Mouse (Mus musculus): ENCODE data around the gene Gm9970. TPM values are rescaled to one million over a fixed set of nuclear protein-coding genes. Genes with fewer than 3 reads are reported as not detected.

Gm9970 gene
- total RNA-seq, 2 experiments from 2014 or later, result not detected

DNA sequence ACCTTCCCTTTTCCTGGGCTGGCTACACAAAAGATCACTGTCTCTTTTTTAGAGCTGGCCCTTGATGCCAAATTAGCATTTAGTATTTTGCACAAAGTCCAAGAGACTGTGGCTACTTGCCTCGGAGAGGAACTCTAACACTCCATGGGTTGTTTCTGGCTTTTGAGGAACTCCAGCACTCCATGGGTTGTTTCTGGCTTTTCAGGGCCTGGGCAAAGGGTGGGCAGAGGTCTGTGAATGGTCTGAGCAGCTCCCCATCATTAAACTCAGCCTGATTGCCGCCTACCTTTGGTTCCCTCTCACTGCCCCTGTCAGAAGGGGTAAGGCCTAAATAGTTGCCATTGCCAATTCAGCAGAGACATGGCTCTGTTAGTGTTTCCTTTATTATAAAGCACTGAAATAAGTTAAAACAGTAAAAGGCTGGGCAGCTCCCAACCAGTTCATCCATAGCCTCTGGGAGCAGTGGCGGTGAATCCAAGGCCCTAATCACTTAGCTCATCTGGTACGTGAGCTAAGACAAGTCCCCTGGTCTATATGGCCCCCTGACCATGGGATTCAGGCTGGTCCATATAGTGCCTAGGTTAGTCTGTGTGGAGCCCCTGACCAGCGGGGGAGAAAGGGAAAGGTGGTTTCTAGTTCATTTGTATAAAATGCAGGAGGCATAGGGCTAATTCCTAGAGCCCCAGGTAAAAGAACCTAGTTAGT, 42.3 kb downstream of the Gm9970 start:
- no peak for ATAC-seq (replicated peaks; ENCODE audit: low FRiP score, poor library complexity, severe bottlenecking)

DNA sequence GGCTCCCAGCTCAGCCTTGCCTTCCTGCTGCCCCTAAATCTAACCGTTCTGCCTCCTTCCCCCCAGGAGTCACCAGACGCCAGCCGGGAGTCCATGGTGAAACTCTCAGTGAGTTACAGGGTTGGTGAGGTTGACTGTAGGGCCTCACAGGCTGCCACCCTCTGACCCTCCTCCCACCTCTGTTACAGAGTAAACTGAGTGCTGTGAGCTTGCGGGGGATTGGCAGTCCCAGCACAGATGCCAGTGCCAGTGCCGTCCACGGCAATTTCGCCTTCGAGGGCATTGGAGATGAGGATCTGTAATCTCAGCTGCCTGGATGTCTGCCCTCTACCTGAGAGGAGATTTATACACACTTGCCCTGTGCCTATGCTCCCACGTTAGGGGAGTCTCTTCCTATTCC, 42.9 kb downstream of the Gm9970 start:
- ATAC-seq (replicated peaks; ENCODE audit: low FRiP score, poor library complexity, severe bottlenecking), result no peak

DNA sequence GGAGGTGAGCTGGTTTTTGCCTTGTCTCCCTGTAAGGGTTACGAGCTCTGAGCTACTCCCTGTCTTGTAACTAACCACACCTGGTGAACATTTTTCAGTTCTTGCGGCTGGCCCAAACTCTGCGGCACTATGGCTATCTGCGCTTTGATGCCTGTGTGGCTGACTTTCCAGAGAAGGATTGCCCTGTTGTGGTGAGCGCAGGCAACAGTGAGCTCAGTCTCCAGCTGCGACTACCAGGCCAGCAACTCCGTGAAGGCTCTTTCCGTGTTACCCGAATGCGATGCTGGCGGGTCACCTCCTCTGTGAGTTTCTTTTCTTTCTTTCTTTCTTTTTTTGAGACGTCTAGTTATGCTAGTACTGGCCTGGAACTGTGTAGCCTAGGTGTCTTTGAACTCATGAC, 44.0 kb downstream of the Gm9970 start:
- ATAC-seq (replicated peaks; ENCODE audit: low FRiP score, poor library complexity, severe bottlenecking), result no peak

DNA sequence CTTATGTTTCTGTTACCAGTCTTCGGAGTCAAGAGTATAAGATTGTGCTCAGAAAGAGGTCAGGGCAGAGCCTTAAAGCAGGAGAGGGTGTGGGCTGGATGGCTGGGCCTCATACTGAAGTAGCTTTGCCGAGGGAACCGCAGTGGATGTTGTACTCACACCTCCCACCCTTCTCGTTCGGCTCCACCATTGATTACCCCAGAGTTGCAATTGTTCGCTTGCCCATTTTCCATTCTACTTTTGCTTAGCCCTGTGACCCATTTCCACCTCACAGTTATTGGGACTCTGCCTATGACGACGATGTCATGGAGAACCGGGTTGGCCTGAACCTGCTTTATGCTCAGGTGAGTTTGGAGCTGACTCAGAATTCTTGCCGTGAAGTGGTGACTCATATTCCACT, 44.8 kb downstream of the Gm9970 start:
- ATAC-seq (replicated peaks; ENCODE audit: low FRiP score, poor library complexity, severe bottlenecking), result no peak

DNA sequence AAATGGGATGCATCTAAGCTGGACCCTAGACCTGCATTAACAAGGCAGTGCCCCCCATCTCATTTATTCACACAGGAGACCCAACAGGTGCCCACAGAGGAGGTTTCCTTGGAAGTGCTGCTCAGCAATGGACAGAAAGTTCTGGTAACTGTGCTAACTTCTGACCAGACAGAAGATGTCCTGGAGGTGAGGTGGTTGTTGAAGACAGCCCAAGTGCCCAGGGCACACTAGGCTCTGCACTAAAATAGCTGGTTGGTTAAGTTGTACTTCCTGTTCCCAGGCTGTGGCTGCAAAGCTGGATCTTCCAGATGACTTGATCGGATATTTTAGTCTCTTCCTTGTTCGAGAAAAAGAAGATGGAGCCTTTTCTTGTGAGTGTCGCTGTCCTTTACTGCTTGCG, 45.4 kb downstream of the Gm9970 start:
- ATAC-seq (replicated peaks; ENCODE audit: low FRiP score, poor library complexity, severe bottlenecking), result no peak

DNA sequence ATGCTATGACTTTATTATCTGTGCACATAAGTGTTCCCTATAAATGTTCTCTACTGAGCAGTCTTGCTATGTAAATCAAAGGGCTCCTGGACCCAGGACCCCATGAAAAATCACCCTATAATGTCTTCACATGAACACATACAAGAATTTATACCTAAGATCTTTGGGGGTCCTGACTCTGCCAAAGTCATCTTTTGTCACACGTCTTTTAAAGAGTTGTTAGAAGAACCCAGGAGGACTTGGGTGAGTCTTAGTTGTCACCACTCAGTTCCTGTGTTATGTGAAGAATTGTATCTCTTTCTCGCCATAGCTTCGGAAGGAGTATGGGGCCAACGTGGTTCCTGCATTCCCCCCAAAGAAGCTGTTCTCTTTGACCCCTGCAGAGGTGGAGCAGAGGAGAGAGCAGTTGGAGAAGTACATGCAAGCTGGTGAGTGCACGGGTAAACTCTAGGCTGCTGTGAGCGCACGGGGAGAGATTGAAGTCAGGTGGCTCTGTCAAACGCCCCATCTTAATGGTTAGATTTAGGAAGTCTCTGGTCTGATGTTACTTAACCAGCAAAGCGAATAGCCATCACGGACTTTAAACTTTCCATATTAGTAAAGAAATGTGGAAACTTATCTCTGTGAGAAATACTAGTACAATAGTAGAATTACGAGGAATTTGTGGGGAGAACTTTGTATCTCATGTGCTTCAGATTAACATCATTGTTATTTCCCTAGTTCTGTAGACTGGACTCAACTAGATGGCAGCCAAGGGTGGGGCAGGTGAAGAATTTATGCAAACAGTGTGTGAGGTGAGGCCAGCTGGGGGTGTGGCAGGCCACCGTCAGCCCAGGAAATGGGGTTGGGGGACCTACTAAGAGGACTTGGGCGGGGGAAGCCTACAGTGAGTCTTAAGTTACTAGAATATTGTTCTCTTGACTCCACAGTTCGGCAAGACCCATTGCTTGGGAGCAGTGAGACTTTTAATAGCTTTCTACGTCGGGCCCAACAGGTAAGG, 46.2 kb downstream of the Gm9970 start:
- ATAC-seq (replicated peaks; ENCODE audit: low FRiP score, poor library complexity, severe bottlenecking), result no peak

DNA sequence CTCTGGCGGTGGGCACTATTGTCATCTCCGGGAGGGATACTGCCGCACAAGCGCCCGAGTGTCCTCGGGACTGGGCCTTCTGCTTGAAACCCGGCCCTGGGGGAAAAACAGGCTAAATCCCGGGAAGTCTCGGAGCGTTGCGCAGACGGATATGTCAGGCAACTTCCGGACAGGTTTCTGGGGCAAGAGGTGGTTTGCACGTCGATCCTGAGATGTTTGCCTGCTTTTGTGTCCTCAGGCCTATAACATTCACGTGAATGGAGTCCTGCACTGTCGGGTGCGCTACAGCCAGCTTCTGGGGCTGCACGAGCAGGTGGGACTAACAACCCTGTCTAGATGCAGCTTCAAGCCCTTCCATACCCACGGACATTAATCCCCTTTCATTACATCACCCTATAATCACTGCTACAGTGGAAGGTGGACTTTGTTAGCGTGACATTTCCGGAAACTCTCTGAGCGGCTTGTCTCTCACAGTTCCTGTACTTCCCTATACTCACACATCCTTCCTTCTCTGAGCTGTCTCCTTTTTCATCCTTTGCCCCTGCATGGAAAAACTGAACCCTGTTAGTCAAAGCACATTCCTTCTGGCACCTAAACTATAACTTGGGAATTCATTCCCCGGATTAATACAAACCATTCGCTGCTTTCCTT, 47.3 kb downstream of the Gm9970 start:
- peak; percentile 11; the same call in 1 of the 2 replicates for ATAC-seq (replicated peaks; ENCODE audit: low FRiP score, poor library complexity, severe bottlenecking)

DNA sequence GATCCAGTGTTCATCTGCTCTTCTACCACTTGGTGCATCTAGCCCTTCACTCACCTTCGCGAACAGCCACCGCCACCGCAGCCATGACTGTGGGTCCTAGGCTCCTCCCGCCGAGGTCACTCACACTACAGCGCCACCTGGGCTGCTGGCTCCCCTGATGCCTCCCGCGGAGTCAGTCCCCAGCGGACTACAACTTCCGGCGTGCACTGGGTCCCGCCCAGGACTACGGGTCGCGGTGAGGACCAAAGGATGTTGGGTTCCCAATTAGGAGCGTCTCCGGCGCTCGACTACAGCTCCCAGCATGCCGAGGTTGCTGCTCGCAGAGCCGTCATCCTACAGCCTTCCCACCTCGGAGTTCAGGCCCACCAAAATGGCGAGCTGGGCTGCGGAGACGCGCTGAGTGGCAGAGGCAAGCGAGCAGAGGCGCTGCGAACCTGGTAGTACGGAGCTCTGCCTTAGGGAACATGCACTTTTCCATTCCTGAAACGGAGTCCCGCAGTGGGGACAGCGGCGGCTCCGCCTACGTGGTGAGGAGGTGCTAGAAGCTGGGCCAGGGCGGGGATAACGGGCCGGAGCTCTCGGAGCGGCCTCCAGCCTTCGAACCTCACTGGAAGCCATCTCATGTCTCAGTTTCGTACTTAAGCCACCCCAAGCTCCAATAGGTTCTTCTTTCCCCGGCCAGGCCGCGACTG, 47.9 kb downstream of the Gm9970 start, which contains the start of the genes Snx17 and Eif2b4:
Gene Snx17 (plus strand): TSS at position 289 of the 692 bp plus-strand sequence.
Gene Eif2b4 (minus strand): TSS at position 492 of the 692 bp plus-strand sequence.
- ATAC-seq (replicated peaks; ENCODE audit: low FRiP score, poor library complexity, severe bottlenecking), result peak; percentile 88

DNA sequence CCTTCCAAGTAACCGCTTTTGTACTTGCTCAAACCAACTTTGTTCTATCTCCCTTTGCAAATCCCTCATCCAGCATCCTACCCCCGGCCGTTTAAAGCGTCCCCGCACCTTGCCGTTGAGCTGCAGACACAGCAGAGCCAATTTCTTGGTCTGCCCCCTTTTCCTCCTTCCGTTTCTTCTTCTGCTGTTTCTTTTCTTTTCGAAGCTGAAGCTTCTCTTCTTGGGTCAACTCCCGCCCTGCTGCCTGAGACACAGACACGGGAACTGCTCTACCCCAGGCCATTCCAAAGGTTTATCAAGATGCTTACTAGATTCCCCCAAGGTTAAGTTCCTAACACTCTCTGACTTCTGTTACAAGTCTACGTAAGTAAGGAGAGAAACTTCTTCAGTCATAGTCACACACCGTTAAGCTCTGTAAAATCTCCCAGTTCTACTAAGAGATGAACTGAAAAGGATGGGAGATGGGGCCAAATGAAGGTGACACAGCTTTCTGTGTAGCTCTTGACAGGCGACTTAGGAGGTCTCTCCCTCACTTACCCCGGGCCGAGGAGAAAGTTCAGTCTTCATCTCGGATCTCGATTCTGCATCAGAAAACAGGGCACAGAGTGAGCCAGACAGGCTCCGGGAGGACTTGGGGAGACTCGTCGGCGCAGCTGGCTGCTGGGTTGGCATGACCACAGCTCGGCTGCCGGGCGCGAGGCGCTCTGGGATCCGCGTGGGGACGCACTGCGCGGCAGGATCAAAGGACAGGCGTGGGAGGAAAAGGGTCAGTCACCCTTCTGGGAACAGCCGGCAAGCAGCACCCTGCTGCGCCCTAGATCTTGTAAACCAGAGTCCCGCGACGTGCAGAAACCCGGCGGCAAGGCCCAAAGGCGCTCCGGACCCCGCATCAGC, 48.7 kb downstream of the Gm9970 start:
- peak; percentile 60 for ATAC-seq (replicated peaks; ENCODE audit: low FRiP score, poor library complexity, severe bottlenecking)

Other genes with a start within 250 kb of the Gm9970 start
- gene Atraid, start 192.9 kb downstream of the Gm9970 start, total RNA-seq (2015; ENCODE audit: low replicate concordance), result 38.6 and 49.9 TPM in 2 replicates
- gene Atraid, start 192.9 kb downstream of the Gm9970 start, total RNA-seq (2017; ENCODE audit: low replicate concordance), result 15.1 and 16.0 TPM in 2 replicates
- gene Slc5a6, start 192.3 kb downstream of the Gm9970 start, total RNA-seq (2015; ENCODE audit: low replicate concordance), result not detected in 2 replicates
- gene Slc5a6, start 192.3 kb downstream of the Gm9970 start, total RNA-seq (2017; ENCODE audit: low replicate concordance), result not detected in 2 replicates
- gene Cad, start 186.5 kb downstream of the Gm9970 start, total RNA-seq (2015; ENCODE audit: low replicate concordance), result 19.3 and 24.9 TPM in 2 replicates
- gene Cad, start 186.5 kb downstream of the Gm9970 start, total RNA-seq (2017; ENCODE audit: low replicate concordance), result 3.5 and 11.3 TPM in 2 replicates
- gene Dnajc5g, start 134.9 kb downstream of the Gm9970 start, total RNA-seq (2015; ENCODE audit: low replicate concordance), result not detected in 2 replicates
- not detected in 2 replicates for gene Dnajc5g, start 134.9 kb downstream of the Gm9970 start, total RNA-seq (2017; ENCODE audit: low replicate concordance)
- gene Slc30a3, start 133.0 kb downstream of the Gm9970 start, total RNA-seq (2015; ENCODE audit: low replicate concordance), result not detected in 2 replicates
- gene Slc30a3, start 133.0 kb downstream of the Gm9970 start, total RNA-seq (2017; ENCODE audit: low replicate concordance), result not detected in 2 replicates
- not detected in 2 replicates for gene Trim54, start 124.5 kb downstream of the Gm9970 start, total RNA-seq (2015; ENCODE audit: low replicate concordance)
- not detected in 2 replicates for gene Trim54, start 124.5 kb downstream of the Gm9970 start, total RNA-seq (2017; ENCODE audit: low replicate concordance)
- gene Ucn, start 102.4 kb downstream of the Gm9970 start, total RNA-seq (2015; ENCODE audit: low replicate concordance), result not detected in 2 replicates
- gene Ucn, start 102.4 kb downstream of the Gm9970 start, total RNA-seq (2017; ENCODE audit: low replicate concordance), result not detected in 2 replicates
- gene Mpv17, start 87.0 kb downstream of the Gm9970 start, total RNA-seq (2015; ENCODE audit: low replicate concordance), result 1.3 and 11.5 TPM in 2 replicates
- 0.23 and 4.7 TPM in 2 replicates for gene Mpv17, start 87.0 kb downstream of the Gm9970 start, total RNA-seq (2017; ENCODE audit: low replicate concordance)
- 4.6 TPM in 1 of 2 replicates, not detected in the other for gene Gm29609, start 61.3 kb downstream of the Gm9970 start, total RNA-seq (2015; ENCODE audit: low replicate concordance)
- not detected in 2 replicates for gene Gm29609, start 61.3 kb downstream of the Gm9970 start, total RNA-seq (2017; ENCODE audit: low replicate concordance)
- gene Gtf3c2, start 61.1 kb downstream of the Gm9970 start, total RNA-seq (2015; ENCODE audit: low replicate concordance), result 45.4 and 54.5 TPM in 2 replicates
- 29.9 and 130 TPM in 2 replicates for gene Gtf3c2, start 61.1 kb downstream of the Gm9970 start, total RNA-seq (2017; ENCODE audit: low replicate concordance)
- gene Snx17, start 48.0 kb downstream of the Gm9970 start, total RNA-seq (2015; ENCODE audit: low replicate concordance), result 22.6 and 31.7 TPM in 2 replicates
- gene Snx17, start 48.0 kb downstream of the Gm9970 start, total RNA-seq (2017; ENCODE audit: low replicate concordance), result 16.3 and 39.3 TPM in 2 replicates
- 36.5 and 60.5 TPM in 2 replicates for gene Eif2b4, start 47.8 kb downstream of the Gm9970 start, total RNA-seq (2015; ENCODE audit: low replicate concordance)
- 8.2 and 53.5 TPM in 2 replicates for gene Eif2b4, start 47.8 kb downstream of the Gm9970 start, total RNA-seq (2017; ENCODE audit: low replicate concordance)
- gene Zfp513, start 38.9 kb downstream of the Gm9970 start, total RNA-seq (2015; ENCODE audit: low replicate concordance), result 6.8 and 9.2 TPM in 2 replicates
- gene Zfp513, start 38.9 kb downstream of the Gm9970 start, total RNA-seq (2017; ENCODE audit: low replicate concordance), result 10.8 and 15.4 TPM in 2 replicates
- gene Ppm1g, start 20.5 kb downstream of the Gm9970 start, total RNA-seq (2015; ENCODE audit: low replicate concordance), result 166 and 178 TPM in 2 replicates
- 214 and 223 TPM in 2 replicates for gene Ppm1g, start 20.5 kb downstream of the Gm9970 start, total RNA-seq (2017; ENCODE audit: low replicate concordance)
- 22.2 and 45.4 TPM in 2 replicates for gene Nrbp1, start 368 bp downstream of the Gm9970 start, total RNA-seq (2015; ENCODE audit: low replicate concordance)
- gene Nrbp1, start 368 bp downstream of the Gm9970 start, total RNA-seq (2017; ENCODE audit: low replicate concordance), result 39.4 and 44.4 TPM in 2 replicates
- gene Krtcap3, start 10.5 kb upstream of the Gm9970 start, total RNA-seq (2015; ENCODE audit: low replicate concordance), result not detected in 2 replicates
- gene Krtcap3, start 10.5 kb upstream of the Gm9970 start, total RNA-seq (2017; ENCODE audit: low replicate concordance), result not detected in 2 replicates
- 2.9 and 10.5 TPM in 2 replicates for gene Ift172, start 49.9 kb upstream of the Gm9970 start, total RNA-seq (2015; ENCODE audit: low replicate concordance)
- 5.7 and 10.3 TPM in 2 replicates for gene Ift172, start 49.9 kb upstream of the Gm9970 start, total RNA-seq (2017; ENCODE audit: low replicate concordance)
- not detected in 2 replicates for gene Fndc4, start 54.8 kb upstream of the Gm9970 start, total RNA-seq (2015; ENCODE audit: low replicate concordance)
- 0.08 TPM in 1 of 2 replicates, not detected in the other for gene Fndc4, start 54.8 kb upstream of the Gm9970 start, total RNA-seq (2017; ENCODE audit: low replicate concordance)
- gene Gckr, start 56.2 kb upstream of the Gm9970 start, total RNA-seq (2015; ENCODE audit: low replicate concordance), result not detected in 2 replicates
- gene Gckr, start 56.2 kb upstream of the Gm9970 start, total RNA-seq (2017; ENCODE audit: low replicate concordance), result not detected in 2 replicates
- gene Zfp512, start 211.2 kb upstream of the Gm9970 start, total RNA-seq (2015; ENCODE audit: low replicate concordance), result 4.7 and 12.6 TPM in 2 replicates
- gene Zfp512, start 211.2 kb upstream of the Gm9970 start, total RNA-seq (2017; ENCODE audit: low replicate concordance), result 14.2 and 33.2 TPM in 2 replicates
- gene 4930548H24Rik, start 244.5 kb upstream of the Gm9970 start, total RNA-seq (2015; ENCODE audit: low replicate concordance), result not detected in 2 replicates
- gene 4930548H24Rik, start 244.5 kb upstream of the Gm9970 start, total RNA-seq (2017; ENCODE audit: low replicate concordance), result not detected in 2 replicates